Mouse (Mus musculus) liver, adult 2 months (tissue): ENCODE measurements around the gene Gm11361. TPM values are rescaled to one million over a fixed set of nuclear protein-coding genes. Genes with fewer than 3 reads are reported as not detected.
A peak's percentile ranks its signal among the peaks of the same experiment; 100 is the strongest.

Source experiments
- DNase-seq: peaks from one replicate; pipeline ENCODE4 v3.0.0-alpha.2; 2011; ENCODE audit warnings: low read depth, low spot score; ENCODE audit errors: extremely low read depth
- H3K27ac ChIP-seq: fragments of 200-500 bp; replicated peaks from 2 replicates; pipeline ENCODE4 v1.5.1; 2012; ENCODE audit warnings: low read depth, mild to moderate bottlenecking, control low read depth, inconsistent platforms, low read length; ENCODE audit not compliant: insufficient read depth
- H3K27me3 ChIP-seq: fragments of 200-500 bp; 2 replicates; pipeline ENCODE4 v1.6.1; 2012; ENCODE audit warnings: mild to moderate bottlenecking, moderate library complexity, low read length, inconsistent platforms; ENCODE audit not compliant: control insufficient read depth, insufficient read depth
- H3K36me3 ChIP-seq: fragments of 200-500 bp; 2 replicates; pipeline ENCODE4 v1.6.1; 2012; ENCODE audit warnings: low read length, inconsistent platforms; ENCODE audit not compliant: control insufficient read depth, insufficient read depth
- H3K4me1 ChIP-seq: fragments of 200-500 bp; 2 replicates; pipeline ENCODE4 v1.6.1; 2011; ENCODE audit warnings: low read length; ENCODE audit not compliant: control insufficient read depth, insufficient read depth
- H3K4me3 ChIP-seq: fragments of 200-500 bp; 2 replicates; pipeline ENCODE4 v1.5.1; 2011; ENCODE audit warnings: low read depth, mild to moderate bottlenecking, control low read depth, low read length, moderate library complexity; ENCODE audit not compliant: insufficient read depth
- H3K79me2 ChIP-seq: fragments of 200-500 bp; 2 replicates; pipeline ENCODE4 v1.6.1; 2012; ENCODE audit warnings: inconsistent platforms, mild to moderate bottlenecking, low read length, moderate library complexity; ENCODE audit not compliant: control insufficient read depth, insufficient read depth
- H3K9ac ChIP-seq: fragments of 200-500 bp; 2 replicates; pipeline ENCODE4 v1.6.1; 2012; ENCODE audit warnings: low read depth, mild to moderate bottlenecking, control low read depth, inconsistent platforms, low read length
- CTCF ChIP-seq: fragments of 200-500 bp; IDR thresholded peaks from 2 replicates; pipeline ENCODE4 v1.5.1; 2011; ENCODE audit warnings: low read depth, low read length, control low read depth
- POLR2A ChIP-seq: fragments of 200-500 bp; IDR thresholded peaks from 2 replicates; pipeline ENCODE4 v1.6.1; 2011; ENCODE audit warnings: low read length, control low read depth; ENCODE audit not compliant: insufficient read depth; ENCODE audit errors: extremely low read depth
- WGBS: fragments of 180-500 bp; shearing (Covaris S2); methylation state at CpG from one replicate; pipeline ENCODE4 v1.1.7; 2018; 5-methylcytosine and 5-hydroxymethylcytosine counted together
- polyA plus RNA-seq: library from polyadenylated mRNA; depleted of rRNA; stranded (reverse); fragments of >200 nt; gene quantifications from 2 replicates; pipeline ENCODE4 v1.2.3, GENCODE M21; 2012; rRNA removed
- total RNA-seq: library from RNA; depleted of rRNA; stranded (reverse); fragments of >200 nt; gene quantifications from 2 replicates; pipeline ENCODE4 v1.2.3, GENCODE M21; 2014; rRNA removed

Gene Gm11361
- total and polyA plus RNA-seq, 2 experiments, result 0.18 to 4.4 TPM

GRCm38 (mm10) chr13:28297098-28297497, 39.8 kb downstream of the Gm11361 start:
- whole genome bisulfite sequencing, result 18% methylated on average over 2 of the region's 2 CpGs
- no peak overlapping the region for H3K4me3 ChIP-seq
- no peaks in the 10 kb centered on the region for H3K36me3 ChIP-seq
- H3K27ac ChIP-seq, result no peak overlapping the region
- TF ChIP-seq POLR2A (no peak), CTCF (no peak)
- peak; percentile 92 for DNase-seq
- no peak overlapping the region for H3K9ac ChIP-seq
- H3K4me1 ChIP-seq, result peaks cover 12% of the 10 kb centered on the region
- H3K27me3 ChIP-seq, result no peaks in the 10 kb centered on the region
- H3K79me2 ChIP-seq, result no peaks in the 10 kb centered on the region

- H3K4me3 ChIP-seq, result no peak overlapping the region
- no peaks in the 10 kb centered on the region for H3K36me3 ChIP-seq
- TF ChIP-seq CTCF (no peak), POLR2A (no peak)
- no peak overlapping the region for H3K9ac ChIP-seq
- H3K4me1 ChIP-seq, result peaks cover 12% of the 10 kb centered on the region
- no peaks in the 10 kb centered on the region for H3K27me3 ChIP-seq
- no peak overlapping the region for H3K27ac ChIP-seq
- DNase-seq, result no peak
- H3K79me2 ChIP-seq, result no peaks in the 10 kb centered on the region
- 51% methylated on average over 2 of the region's 2 CpGs for WGBS
Observed at GRCm38 (mm10) chr13:28297577-28297976, 40.2 kb downstream of the Gm11361 start.

Other genes with a start within 250 kb of the Gm11361 start
- gene Prl4a1, start 241.3 kb upstream of the Gm11361 start, total RNA-seq, result not detected in 2 replicates
- gene Prl4a1, start 241.3 kb upstream of the Gm11361 start, polyA plus RNA-seq, result not detected in 2 replicates
- not detected in 2 replicates for gene Prl5a1, start 115.0 kb upstream of the Gm11361 start, total RNA-seq
- gene Prl5a1, start 115.0 kb upstream of the Gm11361 start, polyA plus RNA-seq, result not detected in 2 replicates